Mouse (Mus musculus): Measurements from ENCODE around the gene Styx.

Gene Styx

DNA sequence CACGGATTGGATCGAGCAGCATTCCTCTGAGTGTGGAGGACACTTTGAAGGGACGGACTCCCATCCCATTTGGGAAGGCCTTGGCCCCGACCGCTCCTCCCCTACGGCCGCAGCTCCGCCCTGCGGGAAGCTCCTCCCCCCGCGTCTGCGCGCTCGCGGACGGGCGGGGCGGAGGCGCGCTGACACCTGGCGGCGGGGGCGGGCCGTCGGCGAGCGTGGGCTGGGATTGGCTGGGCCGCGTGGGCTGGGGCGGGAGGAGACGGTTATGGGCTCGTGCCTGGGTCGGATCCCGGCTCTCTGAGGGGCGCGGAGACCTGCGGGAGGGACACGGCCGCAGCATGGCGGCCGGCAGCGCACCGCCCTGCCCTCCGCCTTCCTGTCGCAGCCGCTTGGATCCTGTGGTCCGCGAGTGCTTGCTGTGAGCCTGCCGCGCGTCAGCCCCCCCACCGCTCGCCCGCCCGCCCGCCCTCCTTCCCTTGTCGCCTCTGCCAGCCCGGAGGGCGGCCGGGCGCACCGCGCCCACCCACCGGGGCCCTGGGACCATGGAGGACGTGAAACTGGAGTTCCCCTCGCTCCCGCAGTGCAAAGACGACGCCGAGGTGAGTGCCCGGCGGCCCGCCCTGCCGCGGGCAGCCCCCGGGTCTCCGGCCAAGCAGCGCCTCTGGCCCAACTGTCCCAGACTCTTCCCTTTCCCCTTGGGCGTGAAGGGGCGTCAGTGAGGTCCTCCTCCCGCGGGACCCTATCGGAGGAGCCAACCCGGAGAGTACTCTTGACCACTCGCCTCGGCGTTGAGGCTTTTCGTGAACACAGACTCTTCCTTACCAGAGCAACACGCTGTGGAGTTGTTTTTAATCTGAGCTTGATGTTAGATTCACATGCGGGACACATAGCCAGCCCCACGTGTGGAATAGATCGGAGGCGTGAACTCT is at the start of gene Styx:
TSS of gene Styx (plus strand) at position 163 of the 929 bp plus-strand sequence.
- peak; percentile 92 to 96 for DNase-seq (ENCODE audit: low spot score in 2 of 2)

DNA sequence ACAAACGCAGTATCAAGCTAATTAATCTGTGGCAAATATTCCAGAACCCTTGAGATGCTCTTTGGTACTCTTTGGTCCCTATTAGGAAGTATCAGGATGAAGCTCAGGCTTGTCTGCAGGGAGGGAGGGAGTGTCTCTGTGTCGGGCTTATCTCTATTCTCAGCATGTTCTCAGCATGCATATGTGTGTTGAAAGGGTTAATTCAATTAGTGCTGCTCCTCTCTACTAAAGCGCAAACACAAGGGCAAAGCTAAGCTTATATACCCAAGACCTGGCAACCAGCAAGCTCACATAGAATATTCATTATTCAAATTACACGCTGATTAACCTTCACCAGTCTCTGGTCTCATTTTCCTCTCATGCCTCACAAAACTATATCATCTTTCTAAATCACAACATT is 47.0 kb upstream of the Styx start:
- DNase-seq (ENCODE audit: low spot score in 2 of 2) = no peak

DNA sequence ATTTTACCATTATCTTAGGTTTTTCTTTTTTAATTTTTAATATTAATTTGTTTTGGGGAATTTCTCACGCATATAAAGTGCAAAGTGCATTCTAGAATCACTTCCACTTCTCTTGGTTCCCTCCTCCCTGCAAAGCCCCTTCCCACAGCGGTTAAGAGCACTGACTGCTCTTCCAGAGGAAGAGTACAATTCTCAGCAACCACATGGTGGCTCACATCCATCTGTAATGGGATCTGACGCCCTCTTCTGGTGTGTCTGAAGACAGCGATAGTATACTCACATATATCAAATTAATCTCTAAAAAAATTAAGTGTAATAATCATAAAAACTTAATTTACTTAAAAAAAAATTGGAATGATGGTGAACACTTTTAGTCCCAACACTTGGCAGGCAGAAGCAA is 46.5 kb upstream of the Styx start:
- DNase-seq (ENCODE audit: low spot score in 2 of 2) = no peak

DNA sequence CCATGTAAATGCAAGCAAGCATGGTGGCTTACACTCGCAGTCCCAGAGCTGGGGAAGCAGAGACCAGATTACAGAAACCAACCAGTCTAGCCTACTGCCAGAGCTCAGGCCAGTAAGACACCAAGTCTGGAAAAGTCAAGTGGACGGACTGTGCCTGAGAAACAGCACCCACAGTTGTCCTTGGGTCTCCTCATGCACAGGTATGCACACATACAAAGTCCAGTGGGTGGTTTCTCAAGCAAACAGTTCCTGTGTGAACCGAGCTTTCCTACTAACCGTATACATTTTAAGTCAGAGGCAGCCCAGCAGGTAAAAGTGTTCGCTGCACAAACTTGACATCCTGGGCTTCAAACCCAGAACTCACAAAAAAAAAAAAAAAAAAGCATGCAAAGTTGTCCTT is 45.0 kb upstream of the Styx start:
- DNase-seq (ENCODE audit: low spot score in 2 of 2) = no peak

DNA sequence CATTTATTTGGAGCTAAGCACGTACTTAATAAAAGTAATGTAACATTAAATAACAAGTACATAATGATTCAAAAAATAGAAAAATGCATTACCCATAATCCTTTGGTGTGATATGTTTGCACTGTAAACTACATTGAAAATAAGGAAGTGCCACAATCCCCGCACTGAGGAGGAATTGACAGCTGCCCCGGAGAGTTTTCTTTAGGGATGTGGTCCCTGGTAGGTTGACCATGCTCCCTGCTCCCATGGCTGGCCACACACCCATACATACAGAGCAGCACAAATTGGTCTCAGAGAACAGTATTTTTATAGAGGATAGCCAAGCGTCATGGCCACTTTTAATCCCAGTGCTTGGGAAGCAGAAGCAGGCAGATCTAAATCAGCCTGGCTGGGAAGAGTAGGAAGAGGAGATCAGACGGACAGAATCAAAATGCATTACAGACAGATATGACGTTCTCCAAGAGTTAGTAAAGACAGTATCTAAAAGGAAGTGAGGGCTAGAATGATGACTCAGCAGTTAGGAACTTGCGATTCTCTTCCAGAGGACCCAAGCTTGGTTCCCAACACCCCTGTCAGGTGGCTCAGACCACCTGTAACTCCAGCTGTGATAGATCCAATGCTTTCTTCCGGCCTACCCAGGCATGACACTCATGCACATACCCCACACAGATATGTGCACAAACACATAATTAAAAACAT is 43.1 kb upstream of the Styx start:
- DNase-seq (ENCODE audit: low spot score in 2 of 2) = no peak

DNA sequence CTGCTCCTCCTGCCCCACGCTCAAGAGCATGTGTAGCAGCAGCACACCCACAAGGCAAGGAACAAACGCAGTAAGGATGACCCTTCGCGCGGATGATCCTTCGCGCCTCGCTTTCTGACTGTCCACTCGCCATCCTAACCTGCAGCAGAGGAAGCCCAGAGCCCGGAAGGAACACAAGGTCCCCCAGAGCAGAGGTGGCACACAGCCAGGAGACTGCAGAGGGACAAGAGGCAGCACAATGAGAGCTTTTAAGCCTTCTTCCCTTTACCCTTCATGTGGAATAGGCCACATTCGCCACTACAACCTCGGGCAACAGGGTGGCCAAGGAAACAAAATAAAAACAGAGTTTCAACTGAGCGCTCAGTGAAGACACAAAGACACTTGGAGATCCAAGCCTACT is 41.2 kb upstream of the Styx start:
- no peak for DNase-seq (ENCODE audit: low spot score in 2 of 2)

DNA sequence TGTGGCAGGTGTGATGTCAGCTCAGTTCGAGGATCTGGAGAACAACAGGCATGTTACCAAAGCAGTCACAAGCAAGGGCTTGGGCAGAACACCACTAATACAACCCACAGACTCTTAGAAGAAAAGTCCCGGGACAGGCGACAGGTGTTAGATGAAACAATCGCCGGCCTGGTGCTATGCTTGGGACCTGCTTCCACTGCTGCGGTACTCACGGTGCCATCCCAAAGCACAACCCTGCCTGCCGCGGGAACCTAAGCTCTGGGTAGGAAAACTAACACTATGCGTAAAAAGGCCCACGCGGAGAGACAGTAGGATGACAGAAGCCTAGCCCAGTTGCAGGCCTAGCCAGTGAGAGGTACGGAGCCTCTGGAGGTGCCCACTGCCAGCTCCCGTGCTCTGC is 40.8 kb upstream of the Styx start:
- DNase-seq (ENCODE audit: low spot score in 2 of 2) = no peak

DNA sequence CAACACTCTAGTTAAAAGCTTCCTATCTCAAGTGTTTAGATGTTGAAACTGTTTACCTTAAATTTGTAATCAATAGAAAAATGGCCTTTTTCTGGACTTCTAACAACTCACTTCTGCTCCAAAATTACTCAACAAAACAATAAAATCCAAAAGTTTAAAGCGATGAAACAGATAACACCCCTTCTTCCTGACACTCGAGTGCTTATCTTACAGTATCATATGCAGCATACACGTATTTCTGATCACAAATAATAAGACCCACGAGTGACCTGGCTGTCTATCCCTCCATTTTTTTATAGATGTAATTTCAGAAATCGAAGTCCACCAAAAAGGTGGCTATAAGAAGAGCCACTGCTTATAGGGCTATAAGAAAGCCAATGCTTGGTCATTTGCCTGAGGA is 34.0 kb upstream of the Styx start:
- DNase-seq (ENCODE audit: low spot score in 2 of 2) = no peak

DNA sequence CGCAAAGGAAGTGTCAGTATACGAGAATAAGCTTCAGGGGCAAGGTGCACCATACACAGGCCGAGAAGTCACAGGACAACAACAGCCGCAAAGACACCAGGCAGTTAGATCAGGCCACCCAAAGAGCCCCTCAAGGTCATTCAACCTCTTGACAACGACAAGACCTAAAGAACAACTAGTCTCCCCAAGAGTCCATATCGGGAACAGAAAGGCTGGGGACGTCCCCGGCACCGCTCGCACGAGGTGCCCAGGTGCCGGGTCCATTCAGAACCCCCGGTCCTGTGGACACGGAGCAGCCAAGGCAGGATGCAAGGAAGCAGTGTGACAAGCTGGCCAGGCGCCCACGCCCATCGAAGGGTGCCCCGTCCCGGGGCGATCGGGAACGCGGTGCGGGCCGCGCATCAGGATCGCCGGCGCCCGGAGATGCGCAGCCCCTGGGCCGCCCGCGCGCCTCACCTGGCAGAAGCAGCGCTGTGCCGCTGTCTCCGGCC is 32.9 kb upstream of the Styx start:
- DNase-seq (ENCODE audit: low spot score in 2 of 2) = no peak

DNA sequence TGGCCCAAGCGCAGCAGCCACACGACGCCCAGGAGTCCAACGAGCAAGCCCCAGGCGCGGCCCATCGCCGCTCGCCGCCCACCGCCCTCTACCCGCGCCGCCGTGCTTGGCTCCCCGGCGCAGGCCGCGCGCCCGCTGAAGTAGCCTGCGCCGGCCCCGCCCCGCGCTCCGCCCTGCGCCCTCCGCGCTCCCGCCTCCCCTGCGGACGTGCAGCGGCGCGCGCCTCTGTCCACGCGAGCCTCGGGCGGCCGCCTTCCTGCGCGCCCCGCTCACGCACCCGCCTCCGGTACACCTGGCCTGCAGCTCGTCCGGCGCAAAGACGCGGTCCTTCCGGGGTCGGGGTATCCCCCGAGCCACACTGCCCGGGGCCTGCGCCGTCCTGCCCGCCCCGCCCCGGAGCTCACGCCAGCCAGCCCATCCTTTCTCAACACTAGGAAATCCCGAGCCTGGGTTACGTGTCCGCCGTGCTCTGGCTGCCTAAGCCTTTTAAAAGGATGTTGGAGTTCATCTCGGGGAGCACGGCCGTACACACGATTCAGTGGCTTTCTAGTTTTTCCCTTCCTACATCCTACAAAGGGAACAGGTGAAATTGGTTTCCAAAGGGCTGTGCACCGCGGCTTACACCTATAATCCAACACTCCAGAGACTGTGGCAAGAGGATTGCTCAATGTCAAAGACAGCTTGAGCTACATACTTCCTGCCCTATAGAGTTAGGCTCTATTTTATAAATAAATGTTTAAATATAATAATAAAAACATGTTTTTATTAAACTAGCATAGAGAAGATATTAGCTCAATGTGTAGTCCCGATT is 32.3 kb upstream of the Styx start, which contains the start of gene Ero1l:
TSS of gene Ero1l (minus strand) at position 346 of the 811 bp plus-strand sequence.
- DNase-seq (ENCODE audit: low spot score in 2 of 2) = peak; percentile 73 to 79

DNA sequence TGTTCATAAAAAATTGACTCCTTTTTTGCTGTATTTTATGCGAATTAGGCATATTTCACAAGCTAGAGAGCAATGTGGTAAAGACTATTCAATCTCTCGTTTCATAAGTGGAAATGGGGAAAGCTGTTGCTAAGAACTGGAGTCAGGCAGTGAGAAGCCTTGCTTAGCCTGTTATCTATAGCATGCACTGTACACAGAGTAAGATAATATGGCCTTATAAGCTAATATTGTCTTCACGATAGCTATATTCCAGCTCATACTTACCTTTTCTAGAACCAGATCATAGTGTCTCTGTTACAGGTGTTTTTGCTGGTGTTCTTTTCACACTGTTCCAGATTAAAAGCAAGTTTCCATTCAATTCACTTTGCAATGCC is 31.7 kb upstream of the Styx start:
- no peak for DNase-seq (ENCODE audit: low spot score in 2 of 2)

DNA sequence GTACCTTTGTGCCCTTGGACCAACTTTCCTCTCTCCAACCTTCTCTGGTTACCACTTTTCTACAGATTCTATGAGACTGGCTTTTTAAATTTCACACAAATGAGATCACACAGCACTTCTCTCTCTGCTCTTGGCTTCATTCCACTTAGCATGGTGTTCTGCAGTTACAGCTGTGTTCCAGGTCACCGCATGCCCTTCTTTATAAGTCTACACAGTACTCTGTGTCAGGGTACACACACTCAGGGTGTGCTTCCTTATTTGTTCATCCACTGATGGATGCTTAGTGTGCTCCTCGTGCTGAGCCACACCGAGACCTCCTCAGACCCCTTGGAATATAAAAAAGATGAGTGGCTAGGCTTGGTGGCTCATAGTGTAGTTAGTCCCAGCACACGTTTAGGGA is 30.8 kb upstream of the Styx start:
- DNase-seq (ENCODE audit: low spot score in 2 of 2) = no peak

DNA sequence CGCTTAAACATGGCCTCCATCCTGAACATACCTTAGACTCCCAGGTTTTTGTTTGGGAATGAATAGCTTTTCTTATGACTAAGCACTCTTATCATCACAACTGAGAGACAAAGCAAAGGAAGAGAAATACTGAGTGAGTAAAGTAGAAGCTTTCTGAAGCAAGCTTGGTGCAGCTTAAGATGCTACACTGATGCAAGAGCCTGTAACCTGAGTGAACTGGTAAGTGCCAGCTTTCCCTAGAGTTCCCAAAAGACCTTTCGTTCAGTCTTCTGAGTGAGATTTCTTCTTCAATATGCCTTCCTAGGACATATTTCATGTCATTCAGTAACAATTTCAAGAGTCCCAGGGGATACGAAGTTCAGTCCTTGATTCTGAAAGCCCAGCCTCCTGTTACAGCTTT is 29.8 kb upstream of the Styx start:
- no peak for DNase-seq (ENCODE audit: low spot score in 2 of 2)

DNA sequence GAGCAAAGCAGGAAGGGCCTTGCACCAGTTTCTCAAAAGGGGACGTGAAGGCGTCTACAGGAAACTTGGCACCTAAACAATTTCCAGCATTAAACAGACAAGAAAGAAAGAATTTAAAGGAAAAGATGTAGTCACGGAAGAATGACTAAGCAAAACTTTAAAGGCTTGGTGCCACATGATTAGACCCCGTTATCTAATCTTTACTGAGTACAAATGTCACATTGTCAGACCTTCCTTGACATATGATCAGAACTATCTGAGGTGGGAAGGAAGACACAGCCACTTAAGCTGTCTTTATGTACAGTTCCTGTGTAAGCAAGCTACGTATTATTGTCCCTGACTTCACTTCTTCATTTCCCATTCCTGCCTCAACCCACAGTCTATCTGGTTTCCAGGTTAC is 29.3 kb upstream of the Styx start:
- DNase-seq (ENCODE audit: low spot score in 2 of 2) = no peak

DNA sequence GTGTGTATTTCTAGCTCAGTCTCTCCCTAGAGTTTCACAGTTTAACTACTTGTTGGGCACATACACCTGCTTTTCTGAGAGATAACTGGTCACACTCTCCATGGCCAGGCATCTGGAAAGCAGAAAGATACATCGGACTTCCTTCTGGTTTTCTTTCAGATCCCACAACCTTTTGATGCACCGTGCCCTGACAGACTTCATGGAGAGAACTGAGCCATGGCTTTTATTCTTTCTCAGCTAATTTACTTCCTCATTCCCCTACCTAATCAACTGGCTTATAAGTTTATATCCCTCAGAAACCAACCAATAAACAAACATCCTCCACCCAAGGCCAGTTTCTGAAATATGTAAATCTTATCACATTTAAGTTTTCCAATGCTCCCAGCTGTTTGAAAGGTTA is 28.4 kb upstream of the Styx start:
- no peak for DNase-seq (ENCODE audit: low spot score in 2 of 2)

DNA sequence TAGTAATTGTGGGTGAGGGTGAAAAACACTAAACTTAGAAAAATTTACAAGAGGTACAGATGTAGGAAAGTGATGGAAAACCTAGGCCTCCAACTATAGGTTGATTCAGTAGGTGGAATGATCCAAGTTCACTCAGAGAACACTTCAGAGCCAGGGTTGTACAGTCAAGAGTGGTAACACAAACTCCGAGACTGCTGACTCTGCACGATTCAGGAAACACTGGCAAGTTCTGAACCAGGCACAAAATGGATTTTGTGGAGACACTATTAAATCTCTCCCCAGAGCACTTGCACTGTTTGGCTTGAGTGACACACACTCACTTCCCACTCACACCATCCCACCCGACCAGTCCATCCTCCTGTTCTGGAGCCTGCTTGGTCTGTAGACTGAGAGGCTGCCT is 27.6 kb upstream of the Styx start:
- DNase-seq (ENCODE audit: low spot score in 2 of 2) = no peak

DNA sequence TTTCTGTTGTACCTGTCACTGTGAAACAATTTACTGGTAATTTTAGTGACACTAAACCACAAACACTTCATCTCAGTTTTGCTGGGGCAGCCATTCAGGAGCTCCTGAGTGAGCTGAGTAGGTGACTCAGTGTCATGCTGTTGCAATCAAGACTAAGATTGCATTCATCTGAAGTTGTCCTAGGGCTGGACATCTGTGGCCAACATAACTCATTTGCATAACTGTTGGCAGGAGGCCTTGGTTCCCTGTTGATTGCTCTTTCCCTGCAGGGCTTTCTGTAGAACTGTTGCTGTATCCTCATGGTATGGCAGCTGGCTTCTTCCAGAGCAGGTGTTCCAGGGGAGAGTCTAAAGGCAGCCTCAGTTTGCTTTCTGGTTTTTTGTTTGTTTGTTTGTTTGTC is 25.4 kb upstream of the Styx start:
- no peak for DNase-seq (ENCODE audit: low spot score in 2 of 2)

DNA sequence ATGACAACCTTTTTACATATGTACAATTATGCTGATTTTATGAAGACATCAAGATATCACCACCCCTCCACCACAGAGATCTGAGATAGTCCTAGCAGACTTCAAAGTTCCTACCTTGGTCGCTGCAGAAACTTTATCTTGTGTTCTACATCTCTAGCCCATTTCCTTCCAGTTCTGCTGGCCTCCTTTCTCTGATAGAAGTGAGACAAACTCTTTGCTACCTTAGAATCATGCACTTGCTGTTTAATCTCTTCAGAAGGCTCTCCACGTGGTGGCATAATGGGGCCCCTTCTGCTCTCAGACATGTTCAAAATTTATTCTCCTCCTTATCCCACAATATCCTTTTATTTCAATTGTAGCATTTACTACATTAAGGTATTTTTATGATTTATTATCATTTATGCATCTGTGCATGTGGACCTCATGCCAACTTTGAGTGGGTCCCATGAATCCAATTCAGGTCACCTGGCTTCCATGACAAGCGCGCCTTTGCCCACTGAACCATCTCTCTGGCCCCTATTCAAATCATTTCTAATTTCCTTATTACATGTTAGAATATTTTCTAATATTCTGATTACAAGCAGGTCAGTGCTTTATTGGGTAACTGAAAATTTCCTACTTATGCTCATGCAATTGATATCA is 22.7 kb upstream of the Styx start:
- DNase-seq (ENCODE audit: low spot score in 2 of 2) = no peak

DNA sequence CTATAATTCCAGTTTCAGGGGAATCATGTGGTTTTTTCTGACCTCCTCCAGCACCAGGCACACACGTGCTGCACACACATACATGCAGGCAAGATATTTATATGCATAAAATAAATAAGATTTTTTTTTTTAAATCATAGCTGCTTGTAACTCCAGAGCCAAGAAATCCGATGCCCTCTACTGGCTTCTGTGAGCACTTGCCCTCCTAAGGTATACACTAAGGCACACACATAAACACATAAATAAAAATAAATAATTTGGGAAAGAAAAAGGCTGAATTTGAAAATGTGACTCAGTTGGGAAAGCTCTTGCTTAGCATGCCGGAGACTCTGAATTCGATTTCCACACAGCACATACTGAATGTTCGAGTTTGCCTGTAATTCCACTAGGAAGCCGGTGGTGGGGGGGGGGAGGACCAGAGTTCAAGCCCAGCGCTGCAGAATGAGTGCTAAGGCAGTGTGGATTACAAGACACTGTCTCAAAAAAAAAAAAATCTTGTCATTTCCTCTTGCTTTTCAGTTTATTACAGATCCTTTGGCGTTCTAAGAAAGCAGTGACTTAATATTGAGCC is 21.8 kb upstream of the Styx start:
- DNase-seq (ENCODE audit: low spot score in 2 of 2) = no peak

DNA sequence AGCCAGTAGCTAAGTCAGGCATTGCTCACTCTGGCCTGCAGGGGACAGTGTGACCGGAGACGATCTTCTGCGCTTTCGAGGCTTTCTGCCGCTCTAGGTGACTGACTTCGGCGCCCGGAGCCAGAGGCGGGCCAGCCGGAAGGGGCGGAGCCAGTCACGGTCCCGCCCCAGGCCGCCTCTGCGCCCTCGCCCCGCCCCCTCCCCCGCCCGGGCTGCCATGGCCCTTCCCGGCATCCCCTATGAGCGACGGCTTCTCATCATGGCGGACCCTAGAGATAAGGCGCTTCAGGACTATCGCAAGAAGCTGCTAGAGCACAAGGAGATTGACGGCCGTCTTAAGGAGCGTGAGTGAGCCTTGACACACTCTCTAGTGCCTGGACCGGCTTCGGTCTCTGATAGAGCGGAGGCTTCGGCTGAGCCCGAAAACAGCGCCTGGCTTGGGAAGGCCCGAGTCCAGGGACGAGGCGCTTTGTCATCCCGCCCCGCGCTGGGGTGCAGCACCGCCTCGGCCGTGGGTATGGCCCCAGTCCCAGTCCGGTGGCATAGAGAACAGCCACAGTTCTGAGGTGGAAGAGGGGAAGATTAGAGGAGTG is 21.2 kb upstream of the Styx start, which contains the start of gene Psmc6:
TSS of gene Psmc6 (plus strand) at position 200 of the 593 bp plus-strand sequence.
- DNase-seq (ENCODE audit: low spot score in 2 of 2) = peak; percentile 82 to 91
